In genomic region chr15:82280638-82281037, GRCm38 (mm10) we compare ENCODE assay signal across 17 mouse cellular contexts. TPM values are rescaled to one million over a fixed set of nuclear protein-coding genes. Genes with fewer than 3 reads are reported as not detected.
"Had no signal": no experiment of that assay in that cellular context is flagged by ENCODE, and none has a peak within 500 bp of the region (broad histone marks: within the 10 kb centered on the region; RNA-seq: fewer than 3 reads in every experiment).

No protein-coding gene starts in this region.

- ATAC-seq: lung, postnatal 0 days; midbrain, embryonic 13.5 days had no signal

- H3K27ac ChIP-seq: limb, embryonic 10.5 days; liver, embryonic 15.5 days; midbrain, embryonic 13.5 days; stomach, embryonic 15.5 days had no signal

- H3K27me3 ChIP-seq: midbrain, embryonic 13.5 days had no signal

- H3K9me3 ChIP-seq: limb, embryonic 10.5 days; liver, embryonic 15.5 days; midbrain, embryonic 13.5 days; stomach, embryonic 15.5 days had no signal

- H3K9ac ChIP-seq: liver, embryonic 15.5 days; midbrain, embryonic 13.5 days; stomach, embryonic 15.5 days had no signal

- H3K4me3 ChIP-seq: limb, embryonic 10.5 days; liver, embryonic 15.5 days; midbrain, embryonic 13.5 days; stomach, embryonic 15.5 days had no signal

- DNase-seq: lung, adult 2 months; lung, postnatal 36 days; right cerebral cortex, postnatal 14 days; thymus, adult 2 months; thymus, postnatal 25 days had no signal

- H3K4me2 ChIP-seq: liver, embryonic 11.5 days; liver, embryonic 15.5 days; midbrain, embryonic 13.5 days; stomach, embryonic 15.5 days had no signal

- H3K36me3 ChIP-seq: liver, embryonic 15.5 days; stomach, embryonic 15.5 days had no signal

RNA-seq across cellular contexts. Expression of gene Wbp2nl, which starts 18.1 kb away (rescaled TPM):
- total RNA-seq: layer of hippocampus, adult 8-10 months; layer of hippocampus, postnatal 14 days; left cerebral cortex, adult 18-20 months; left cerebral cortex, postnatal 14 days had no signal
- polyA plus RNA-seq: lung, adult 2 months; midbrain, embryonic 13.5 days; urinary bladder, adult 2 months had no signal

RNA-seq across cellular contexts. Expression of gene 1500009C09Rik, which starts 28.4 kb away (rescaled TPM):
- total RNA-seq: megakaryocyte progenitor cell, adult 5-6 weeks had no signal
- polyA plus RNA-seq: limb, embryonic 10.5 days; liver, embryonic 11.5 days; liver, embryonic 15.5 days; lung, adult 2 months; lung, postnatal 0 days; stomach, embryonic 15.5 days had no signal

RNA-seq across cellular contexts. Expression of gene Tnfrsf13c, which starts 56.5 kb away (rescaled TPM):
- polyA plus RNA-seq: midbrain, embryonic 13.5 days had no signal
